Mouse (Mus musculus) T-cell, adult 2 months (primary cell): ENCODE data around the gene Eif4enif1.
"Not testable (repeated sequence)": the region's sequence is repeated elsewhere in the genome, so short reads cannot be mapped to it uniquely, and the experiment has no call there.

Experiments
- DNase-seq: peaks from one replicate; pipeline ENCODE4 v3.0.0; 2022; ENCODE audit warnings: low spot score

Eif4enif1 gene

DNA sequence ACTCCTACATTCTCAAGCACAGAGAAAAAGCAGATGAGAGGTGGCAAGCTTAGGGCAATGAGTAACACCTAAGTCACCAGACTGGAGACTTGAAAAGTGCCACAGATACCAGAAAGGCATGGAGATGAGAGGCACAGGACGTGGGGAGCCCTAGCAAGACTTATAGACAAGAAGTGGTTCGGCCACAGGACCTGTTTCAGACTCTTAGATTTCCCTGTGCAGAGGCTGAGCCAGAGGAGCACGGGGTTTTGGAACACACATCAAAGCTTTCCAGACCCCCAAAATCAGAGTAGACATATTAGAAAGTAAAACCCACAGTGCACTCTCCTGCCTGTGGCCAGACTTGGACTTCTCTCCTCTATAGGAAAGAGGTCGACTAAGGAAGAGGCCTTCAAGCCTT is 20.9 kb upstream of the Eif4enif1 start:
- peak; percentile 80 for DNase-seq

DNA sequence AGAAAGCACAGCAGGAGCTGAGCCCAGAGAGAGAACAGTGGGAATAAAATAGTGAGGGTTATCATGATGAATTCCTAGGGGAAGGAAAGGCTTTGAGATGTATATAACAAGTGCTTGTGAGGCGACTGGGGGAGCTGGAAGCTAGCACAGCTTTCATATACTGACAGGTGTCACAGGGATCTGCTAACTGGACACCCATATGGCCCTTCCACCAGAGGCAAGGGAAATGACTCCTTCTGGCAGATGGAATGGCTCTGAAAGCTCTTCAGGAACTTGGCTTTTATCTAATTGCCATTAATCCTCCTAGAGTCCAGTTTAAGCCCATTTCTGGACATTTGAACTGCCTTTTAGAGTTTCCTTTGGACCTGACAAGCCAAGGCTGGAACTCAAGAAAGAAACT is 20.2 kb upstream of the Eif4enif1 start:
- DNase-seq = not testable (repeated sequence)

DNA sequence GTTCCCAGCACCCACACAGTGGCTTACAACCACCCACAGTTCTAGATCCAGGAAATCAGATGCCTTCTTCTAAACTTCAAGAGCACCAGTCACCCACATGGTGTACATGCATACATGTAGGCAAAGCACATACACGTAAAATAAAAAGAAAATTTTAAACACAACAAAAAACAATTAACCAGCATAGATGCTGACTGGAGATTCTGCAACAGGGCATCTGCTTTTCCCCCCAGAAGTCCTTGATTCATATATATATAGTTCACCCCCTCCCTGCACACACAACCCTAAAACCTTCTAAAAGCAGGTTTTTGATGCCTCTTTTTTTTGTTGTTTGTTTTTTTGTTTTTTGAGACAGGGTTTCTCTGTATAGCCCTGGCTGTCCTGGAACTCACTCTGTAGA is 19.5 kb upstream of the Eif4enif1 start:
- DNase-seq = not testable (repeated sequence)

DNA sequence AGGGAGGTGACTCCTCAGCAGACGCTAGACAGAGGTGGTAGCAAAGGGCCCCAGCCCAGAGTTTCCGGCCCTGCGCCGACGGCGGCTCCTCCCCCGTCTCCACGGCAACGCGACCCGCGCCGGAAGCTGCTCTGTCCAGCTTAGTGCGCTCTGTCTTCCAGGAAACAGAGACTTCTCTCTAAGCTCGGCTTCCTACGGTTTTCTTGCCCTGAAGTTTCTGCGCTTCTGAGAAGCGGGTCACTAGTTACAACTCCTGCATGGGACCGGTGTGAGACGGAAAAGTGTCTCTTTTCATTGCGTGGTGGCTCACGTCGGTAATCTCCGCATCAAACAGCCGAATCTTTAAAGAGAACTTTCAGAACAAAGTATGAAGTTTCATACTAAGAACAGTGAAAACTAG is 8.8 kb upstream of the Eif4enif1 start, which contains the start of gene Sfi1:
Sfi1 (minus strand) TSS at position 101 of the 400 bp plus-strand sequence.
- DNase-seq = no peak

DNA sequence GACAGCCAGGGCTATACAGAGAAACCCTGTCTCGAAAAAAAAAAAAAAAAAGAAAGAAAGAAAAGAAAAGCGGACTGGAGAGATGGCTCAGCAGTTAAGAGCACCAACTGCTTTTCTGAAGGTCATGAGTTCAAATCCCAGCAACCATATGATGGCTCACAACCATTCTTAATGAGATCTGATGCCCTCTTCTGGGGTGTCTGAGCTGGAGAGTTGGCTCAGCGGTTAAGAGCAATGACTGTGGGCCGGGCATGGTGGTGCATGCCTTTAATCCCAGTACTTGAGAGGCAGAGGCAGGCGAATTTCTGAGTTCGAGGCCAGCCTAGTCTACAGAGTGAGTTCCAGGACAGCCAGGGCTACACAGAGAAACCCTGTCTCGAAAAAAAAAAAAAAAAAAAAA is 1.6 kb upstream of the Eif4enif1 start:
- not testable (repeated sequence) for DNase-seq

DNA sequence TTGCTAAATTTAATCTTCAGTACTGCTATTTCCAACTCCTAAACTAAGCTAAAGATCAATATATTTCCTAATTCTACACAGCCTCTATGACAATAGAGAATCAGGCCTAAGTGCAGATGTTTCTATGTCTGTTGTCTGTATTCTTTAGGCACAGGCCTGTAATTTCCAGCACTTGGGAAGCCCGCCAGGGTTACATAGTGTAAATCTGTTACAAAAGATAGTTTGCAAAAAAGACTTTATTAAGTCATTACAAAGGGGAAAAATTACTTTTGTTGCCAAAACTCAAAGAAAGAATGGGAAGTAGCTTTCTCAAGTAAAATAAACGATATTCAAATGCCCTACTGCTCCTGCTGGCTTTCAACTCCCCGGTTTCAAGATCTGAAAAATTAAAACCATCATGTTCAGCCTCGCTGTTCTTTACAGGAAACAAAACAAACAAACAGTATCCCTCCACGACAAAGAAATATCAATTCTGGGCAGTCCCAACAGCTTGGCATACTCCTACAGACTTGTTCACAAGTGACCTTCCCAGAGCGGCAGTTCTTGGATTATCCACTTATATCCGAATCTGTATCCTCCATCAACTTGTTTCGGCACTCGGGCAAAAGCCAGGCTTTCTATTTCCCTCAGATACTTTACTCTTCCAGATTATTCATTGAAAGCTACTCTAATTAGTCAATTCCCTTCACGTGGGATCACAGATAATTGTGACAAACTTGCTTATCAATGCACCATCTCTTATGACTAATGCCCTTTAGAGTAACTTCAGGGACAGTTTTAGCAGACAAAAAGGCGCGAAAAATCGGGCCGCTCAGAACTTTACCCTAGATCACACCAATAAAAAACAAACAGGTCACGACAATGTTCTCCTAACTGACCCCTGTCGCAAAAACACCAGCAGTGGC is 614 bp upstream of the Eif4enif1 start:
- DNase-seq = no peak

DNA sequence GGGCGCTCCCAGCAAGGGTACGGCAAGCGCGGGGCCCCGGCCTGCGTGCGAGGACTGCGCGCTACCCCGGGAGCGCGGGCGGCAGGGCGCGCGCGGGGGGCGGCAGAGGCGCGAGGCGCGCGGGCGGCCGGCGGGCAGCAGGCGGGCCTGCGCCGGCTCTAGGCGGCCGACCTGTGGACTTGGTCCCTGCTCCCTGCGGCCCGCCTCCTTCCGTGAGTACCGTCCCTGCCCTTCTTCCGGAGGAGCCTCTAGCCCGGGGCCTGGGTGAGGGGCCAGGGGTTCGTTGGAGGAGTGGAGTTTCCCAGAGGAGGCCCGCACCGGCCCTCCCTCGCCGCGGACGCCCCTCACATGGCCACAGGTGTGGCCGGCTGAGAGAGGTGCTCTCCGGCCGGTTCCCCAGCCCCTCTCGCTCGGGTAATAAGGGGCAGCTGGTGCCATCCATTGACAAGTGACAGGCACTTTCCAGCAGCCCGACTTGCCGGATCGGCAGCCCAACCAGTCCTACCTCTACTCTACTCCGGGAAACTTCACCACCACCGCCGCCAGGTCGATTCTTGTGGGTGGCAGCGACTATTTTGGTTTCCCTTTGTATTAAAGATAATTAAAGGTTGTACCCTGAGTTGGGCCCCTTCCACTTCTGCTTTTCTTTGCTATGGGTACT is 719 bp downstream of the Eif4enif1 start:
- DNase-seq = peak; percentile 60

DNA sequence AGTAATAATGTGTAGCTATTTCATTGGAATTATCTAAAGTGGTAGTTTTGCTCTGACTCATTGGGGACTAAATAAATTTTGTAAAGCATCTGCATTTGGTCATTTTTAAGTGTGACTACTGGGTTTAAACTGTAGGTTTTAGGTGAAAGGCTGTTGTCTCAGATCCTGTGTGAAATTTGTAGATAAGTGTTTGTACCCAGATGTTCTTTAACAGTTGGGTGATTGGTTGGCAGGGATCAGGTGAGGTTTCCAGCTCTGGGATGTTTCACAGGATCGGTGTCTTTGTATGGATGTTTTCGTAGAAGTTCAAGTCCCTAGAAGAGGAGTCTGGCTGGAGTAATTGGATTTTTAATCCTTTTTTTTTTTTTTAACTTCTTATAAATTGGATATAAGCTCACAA is 1.6 kb downstream of the Eif4enif1 start:
- no peak for DNase-seq

DNA sequence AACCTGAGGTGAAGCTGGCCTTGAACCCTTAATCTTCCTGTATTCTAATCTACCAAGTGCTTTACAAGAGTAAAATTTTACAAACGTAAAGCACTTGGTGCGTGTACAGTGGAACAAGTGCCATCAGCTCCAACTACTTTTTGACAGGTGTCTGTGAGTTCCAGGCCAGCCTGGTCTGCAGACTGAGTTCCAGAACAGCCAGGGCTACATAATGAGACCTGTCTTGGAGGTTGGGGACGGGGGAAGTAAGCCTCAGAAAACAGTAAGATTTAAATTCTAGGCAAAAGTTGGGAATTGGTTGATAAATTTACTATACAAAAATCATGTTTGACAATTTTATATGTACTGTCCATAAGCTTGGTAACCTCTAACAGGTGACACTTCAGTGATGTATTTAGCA is 3.0 kb downstream of the Eif4enif1 start:
- no peak for DNase-seq

DNA sequence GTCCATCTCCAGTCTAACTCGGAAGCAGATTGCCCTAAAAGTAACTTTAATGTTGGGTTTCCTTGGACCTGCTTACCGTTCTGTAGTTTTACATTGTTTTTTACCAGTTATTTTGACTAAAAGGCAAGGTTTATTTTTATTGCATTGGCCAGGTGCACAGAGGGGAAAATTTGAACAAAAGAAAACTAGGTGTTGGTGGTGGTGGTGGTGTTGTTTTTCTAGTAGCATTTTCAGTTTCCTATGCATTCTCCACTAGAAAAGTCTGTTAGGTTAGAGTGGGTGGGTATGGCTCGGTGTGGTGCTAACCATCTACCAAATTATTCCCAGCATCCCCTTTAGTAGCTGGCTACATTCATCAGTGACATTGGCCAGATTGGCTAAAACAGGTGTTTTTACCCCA is 4.6 kb downstream of the Eif4enif1 start:
- DNase-seq = no peak

DNA sequence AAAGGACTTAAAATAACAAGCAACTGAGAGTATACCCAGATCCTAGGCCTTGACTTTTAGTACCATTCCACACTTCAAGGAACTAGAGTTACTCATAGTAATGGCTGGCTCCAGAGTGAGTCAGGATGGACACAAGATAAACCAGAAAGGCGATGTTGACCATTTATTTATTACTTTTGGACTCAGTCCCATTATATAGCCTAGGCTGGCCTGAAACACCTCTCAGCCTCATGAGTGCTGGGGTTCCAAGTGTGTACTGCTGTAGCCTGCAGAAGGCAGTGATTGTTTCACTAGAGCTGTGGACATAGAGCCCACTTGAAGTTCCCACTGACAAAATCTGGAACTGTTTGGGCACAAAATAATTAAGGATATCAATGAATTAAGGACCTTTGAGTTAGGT is 10.3 kb downstream of the Eif4enif1 start:
- DNase-seq = no peak

DNA sequence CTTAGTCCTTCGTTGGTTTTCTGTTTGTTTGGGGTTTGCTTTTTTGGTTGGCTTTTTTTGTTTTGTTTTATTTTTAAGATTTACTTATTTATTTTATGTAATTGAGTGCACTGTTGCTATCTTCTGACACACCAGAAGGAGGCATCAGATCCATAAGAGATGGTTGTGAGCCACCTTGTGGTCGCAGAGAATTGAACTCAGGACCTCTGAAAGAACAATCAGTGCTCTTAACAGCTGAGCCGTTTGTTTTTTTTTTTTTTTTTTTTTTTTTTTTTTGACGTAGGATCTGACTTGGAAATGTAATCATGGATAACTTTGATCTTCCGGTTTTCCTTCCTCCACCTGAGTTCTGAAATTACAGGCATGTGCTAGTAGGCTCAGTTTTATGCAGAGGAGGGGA is 20.9 kb downstream of the Eif4enif1 start:
- DNase-seq = no peak

DNA sequence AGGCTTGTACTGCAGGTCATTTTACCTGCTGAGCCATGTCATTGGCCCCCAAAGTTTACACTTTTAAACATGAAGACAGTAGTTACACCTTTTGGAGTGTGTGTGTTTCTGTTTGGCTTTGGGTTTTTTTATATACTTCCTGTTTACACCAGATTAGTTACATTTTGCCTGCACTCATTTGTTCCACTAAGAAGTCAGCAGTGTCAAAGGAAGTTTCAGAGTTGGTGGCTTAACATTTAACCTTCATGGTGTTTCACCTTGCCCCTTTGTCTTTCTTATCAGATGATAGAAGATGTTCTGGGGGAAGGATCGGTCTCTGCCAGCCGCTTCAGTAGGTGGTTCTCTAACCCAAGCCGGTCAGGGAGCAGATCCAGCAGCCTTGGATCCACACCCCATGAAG is 24.9 kb downstream of the Eif4enif1 start:
- DNase-seq = no peak

DNA sequence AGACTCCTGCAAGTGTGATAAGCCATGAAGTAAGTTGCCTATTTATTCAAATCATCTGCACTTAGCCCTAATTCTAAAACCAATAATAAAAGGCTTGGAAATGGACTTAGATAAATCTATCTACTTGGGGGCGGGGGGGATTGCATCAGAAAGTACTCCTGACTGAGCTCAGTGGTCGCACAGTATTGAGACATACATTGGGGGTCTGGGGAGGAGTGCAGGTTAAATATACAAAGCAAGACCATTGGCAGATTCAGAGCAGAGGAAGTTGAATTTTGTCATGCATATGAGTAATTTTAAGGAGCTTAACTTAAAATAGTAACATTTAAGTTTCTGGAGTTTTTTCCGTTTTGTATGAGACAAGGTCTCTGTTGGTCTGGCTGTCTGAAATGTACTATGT is 30.1 kb downstream of the Eif4enif1 start:
- DNase-seq = no peak

DNA sequence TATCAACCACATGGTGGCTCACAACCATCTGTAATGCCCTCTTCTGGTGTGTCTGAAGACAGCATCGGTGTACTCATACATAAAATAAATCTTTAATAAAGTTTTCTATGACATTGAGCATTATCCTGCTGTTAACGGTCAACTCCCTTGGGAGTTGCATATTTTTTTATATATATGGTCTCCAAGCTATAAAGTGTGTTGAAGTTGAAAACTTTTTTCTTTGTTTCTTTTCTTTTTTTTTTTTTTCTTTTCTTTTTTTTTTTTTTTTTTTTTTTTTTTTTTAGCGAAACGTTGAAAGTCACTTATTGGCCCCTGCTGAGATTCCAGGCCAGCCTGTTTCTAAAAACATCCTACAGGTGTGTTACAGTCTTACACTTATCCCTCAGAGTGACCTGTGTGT is 31.5 kb downstream of the Eif4enif1 start:
- no peak for DNase-seq

DNA sequence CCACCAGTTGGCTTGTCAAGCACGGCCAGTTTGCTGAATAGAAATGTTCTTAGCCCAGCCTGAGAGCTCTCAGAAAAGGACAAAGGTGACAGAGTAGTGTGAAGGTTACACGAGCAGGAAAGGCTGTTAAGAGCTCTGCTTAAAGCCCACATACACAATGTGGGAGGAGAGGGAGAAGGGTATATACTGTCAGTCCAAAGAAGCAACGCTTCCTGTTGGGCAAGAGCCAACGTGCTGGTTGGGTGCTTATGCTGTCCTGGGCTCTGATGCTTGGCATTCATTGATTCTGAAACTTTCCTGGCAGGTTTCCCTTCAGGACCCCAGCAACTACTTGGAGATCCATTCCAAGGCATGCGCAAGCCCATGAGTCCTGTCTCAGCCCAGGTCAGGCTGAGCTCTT is 33.1 kb downstream of the Eif4enif1 start:
- no peak for DNase-seq

DNA sequence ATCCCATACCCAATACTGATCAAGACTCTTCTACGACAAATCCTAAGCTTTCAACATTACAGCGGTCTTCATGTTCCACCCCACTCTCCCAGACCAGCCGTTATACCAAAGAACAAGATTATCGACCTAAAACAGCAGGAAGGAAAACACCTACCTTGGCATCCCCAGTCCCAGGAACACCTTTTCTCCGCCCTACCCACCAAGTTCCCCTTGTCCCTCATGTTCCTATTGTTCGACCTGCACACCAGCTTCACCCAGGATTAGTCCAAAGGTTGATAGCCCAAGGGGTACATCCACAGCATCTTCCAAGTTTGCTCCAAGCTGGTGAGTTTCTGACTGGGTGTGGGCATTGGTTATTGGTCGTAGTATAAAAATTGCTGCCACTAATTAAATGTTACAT is 40.2 kb downstream of the Eif4enif1 start:
- no peak for DNase-seq

DNA sequence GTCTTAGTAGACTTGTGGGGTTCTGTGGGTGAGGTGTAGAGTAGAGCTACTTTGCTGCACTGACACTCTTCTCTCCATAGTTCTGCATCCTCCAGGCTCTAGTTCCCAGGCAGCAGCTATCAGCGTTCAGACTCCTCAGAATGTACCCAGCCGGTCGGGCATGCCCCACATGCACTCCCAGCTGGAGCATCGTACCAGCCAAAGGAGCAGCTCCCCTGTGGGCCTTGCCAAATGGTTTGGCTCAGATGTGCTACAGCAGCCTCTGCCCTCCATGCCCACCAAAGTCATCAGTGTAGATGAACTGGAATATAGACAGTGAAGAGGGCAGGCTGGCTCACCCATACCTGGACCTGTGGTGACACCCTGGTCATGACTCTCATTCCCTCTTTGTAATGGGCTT is 41.6 kb downstream of the Eif4enif1 start:
- no peak for DNase-seq

DNA sequence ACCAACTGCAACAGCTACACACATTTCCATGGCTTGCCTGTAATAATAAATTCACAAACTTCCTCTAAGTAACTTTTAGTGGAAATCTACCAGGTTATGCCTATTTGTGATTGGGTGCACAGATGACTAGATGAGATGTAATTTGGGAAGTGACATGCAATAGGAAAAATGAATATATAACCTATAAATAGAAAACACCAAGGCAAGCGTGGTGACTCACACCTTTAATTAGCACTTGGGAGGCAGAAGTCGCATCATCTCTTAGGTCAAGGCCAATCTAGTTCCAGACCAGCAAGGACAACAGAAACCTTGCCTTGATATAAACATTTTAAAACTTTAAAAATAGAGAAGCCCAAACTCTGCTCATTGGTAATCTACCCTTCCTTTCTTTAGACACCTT is 45.2 kb downstream of the Eif4enif1 start:
- no peak for DNase-seq

DNA sequence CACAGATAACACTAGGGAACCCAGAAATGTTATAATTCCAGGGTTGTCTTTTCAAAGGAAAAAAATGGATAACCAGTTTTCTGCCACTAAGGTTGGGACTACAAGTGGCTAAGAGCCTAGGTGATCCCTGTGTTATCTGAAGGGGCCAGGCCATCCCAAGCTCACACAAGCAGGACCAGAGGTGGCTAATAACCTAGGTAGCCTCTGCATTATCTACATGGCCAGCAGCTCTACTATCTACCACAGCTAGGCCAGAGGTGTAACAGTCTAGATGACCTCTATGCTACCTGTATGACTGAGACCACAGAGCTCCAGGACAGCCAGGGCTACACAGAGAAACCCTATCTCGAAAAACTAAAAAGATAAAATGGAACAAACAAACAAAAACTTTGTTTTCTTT is 57.3 kb downstream of the Eif4enif1 start:
- DNase-seq = no peak

DNA sequence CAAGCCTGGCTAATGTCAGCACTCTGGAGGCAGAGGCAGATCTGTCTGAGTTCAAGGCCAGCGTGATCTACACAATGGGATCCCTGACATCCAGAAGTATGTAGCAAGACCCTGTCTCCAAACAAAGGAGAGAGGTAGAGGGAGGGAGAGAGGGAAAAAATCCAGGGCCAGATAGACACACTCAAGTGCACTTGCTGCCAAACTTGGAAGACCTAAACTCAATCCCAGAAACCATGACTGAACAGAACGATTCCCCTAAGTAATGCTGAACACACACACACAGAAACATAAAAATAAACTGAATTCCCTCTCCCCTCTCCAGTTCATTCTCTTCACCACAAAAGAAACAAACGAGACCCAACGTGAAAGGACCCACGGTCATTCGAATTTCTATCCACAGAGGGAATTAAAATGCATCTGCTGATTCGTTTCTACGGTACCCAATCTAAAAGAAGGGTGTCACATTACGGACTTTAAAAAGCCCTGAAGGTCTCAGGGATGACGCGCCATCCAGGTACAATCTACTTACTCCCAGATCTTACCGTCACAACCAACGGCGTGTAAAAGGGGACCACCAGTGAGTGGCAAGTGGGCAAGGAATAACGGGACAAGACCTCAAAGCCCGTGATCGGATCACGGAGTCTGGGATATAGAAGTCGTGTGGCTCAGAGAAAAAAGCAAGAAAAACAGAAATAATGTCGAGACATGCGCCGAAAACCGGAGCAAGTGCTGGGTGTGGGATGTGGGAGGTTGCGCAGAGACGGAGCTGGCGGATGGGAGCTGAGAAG is 63.3 kb downstream of the Eif4enif1 start:
- DNase-seq = no peak

DNA sequence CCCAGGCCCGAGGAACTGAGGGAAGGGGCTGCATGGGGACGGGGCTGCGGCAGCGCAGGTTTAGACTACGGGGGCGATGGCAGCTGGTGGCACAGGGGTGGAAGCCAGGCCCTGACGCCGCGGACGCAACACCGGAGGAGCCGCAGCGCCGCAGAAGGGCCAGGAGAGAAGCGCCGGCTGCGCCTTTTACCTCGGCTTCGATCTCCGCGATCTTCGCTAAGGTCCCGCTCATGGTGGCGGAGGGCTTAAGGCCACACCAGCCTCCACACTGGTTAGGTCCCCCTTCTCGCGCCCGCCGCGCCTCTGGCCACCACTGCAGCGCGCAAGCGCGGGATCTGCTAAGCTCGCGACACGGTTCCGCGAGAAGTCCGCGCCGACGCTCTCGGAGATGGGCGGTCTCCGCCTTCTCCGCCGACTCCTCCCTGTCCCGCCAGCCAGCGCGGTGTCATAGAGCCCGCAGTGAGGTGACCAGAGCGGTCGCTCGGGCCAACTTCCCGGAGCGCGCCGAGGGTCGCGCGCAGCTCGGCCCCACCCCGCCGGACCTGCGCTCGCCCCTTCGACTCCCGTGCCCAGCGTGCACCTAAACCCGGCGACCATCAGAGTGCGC is 64.0 kb downstream of the Eif4enif1 start, which contains the start of gene Drg1:
Drg1 (minus strand) TSS at position 337 of the 607 bp plus-strand sequence.
- DNase-seq = peak; percentile 90
